Mouse (Mus musculus): Measurements from ENCODE around the gene Rprd2.
"Not testable (repeated sequence)": the region's sequence is repeated elsewhere in the genome, so short reads cannot be mapped to it uniquely, and the experiment has no call there.

The Rprd2 gene

GRCm38 (mm10) chr3:95816681-95817080 is 2.0 kb downstream of the Rprd2 start:
- no peak for DNase-seq

GRCm38 (mm10) chr3:95808384-95808783 is 10.3 kb downstream of the Rprd2 start:
- no peak for DNase-seq

GRCm38 (mm10) chr3:95807630-95808029 is 11.0 kb downstream of the Rprd2 start:
- DNase-seq = not testable (repeated sequence)

- no peak for DNase-seq
These were observed 12.0 kb downstream of the Rprd2 start for GRCm38 (mm10) chr3:95806677-95807076.

GRCm38 (mm10) chr3:95803851-95804250 is 14.8 kb downstream of the Rprd2 start:
- no peak for DNase-seq

- DNase-seq = no peak
These were observed 19.9 kb downstream of the Rprd2 start for GRCm38 (mm10) chr3:95798756-95799155.

- DNase-seq = no peak
These were observed 24.4 kb downstream of the Rprd2 start for GRCm38 (mm10) chr3:95794299-95794698.

GRCm38 (mm10) chr3:95793662-95794061 is 25.0 kb downstream of the Rprd2 start:
- no peak for DNase-seq

GRCm38 (mm10) chr3:95785501-95785900 is 33.2 kb downstream of the Rprd2 start:
- DNase-seq = no peak

- DNase-seq = no peak
These were observed 46.7 kb downstream of the Rprd2 start for GRCm38 (mm10) chr3:95771985-95772384.

- no peak for DNase-seq
These were observed 53.1 kb downstream of the Rprd2 start for GRCm38 (mm10) chr3:95765534-95765933.

- no peak for DNase-seq
These were observed 54.9 kb downstream of the Rprd2 start for GRCm38 (mm10) chr3:95763811-95764210.

GRCm38 (mm10) chr3:95762961-95763360 is 55.7 kb downstream of the Rprd2 start:
- DNase-seq = no peak

GRCm38 (mm10) chr3:95761771-95762170 is 56.9 kb downstream of the Rprd2 start:
- DNase-seq = no peak

GRCm38 (mm10) chr3:95760656-95761055 is 58.0 kb downstream of the Rprd2 start:
- no peak for DNase-seq

- DNase-seq = no peak
These were observed 58.6 kb downstream of the Rprd2 start, which contains the start of gene Tars2 for GRCm38 (mm10) chr3:95760106-95760505. TSS of gene Tars2 (minus strand) at chr3:95760206.

- no peak for DNase-seq
These were observed 60.0 kb downstream of the Rprd2 start for GRCm38 (mm10) chr3:95758467-95759218.

GRCm38 (mm10) chr3:95756808-95757207 is 61.9 kb downstream of the Rprd2 start:
- no peak for DNase-seq

GRCm38 (mm10) chr3:95754345-95755206 is 64.1 kb downstream of the Rprd2 start:
- peak; percentile 96 for DNase-seq

- DNase-seq = no peak
These were observed 65.7 kb downstream of the Rprd2 start for GRCm38 (mm10) chr3:95752935-95753334.

GRCm38 (mm10) chr3:95740406-95740805 is 78.3 kb downstream of the Rprd2 start:
- DNase-seq = peak; percentile 51

GRCm38 (mm10) chr3:95739353-95740104 is 79.1 kb downstream of the Rprd2 start, which contains the start of gene Ecm1:
TSS of gene Ecm1 (minus strand) at chr3:95739569.
- peak; percentile 32 for DNase-seq

GRCm38 (mm10) chr3:95735071-95735670 is 83.5 kb downstream of the Rprd2 start:
- DNase-seq = no peak

All from layer of hippocampus, adult 9-11 months (tissue).